Mouse (Mus musculus) B cell, adult 2 months (primary cell): Measurements from ENCODE around the gene Gpnmb.

Experiments
- DNase-seq, 2 experiments: peaks; one replicate each; pipeline ENCODE4 v3.0.0; 2022

Gpnmb gene

GRCm38 (mm10) chr6:49036275-49037267 is at the start of gene Gpnmb:
Gene Gpnmb, plus strand, starts transcription at chr6:49036546.
- peak in 1 of 2 experiments; percentile 18 for DNase-seq

GRCm38 (mm10) chr6:48989971-48990370 is 46.4 kb upstream of the Gpnmb start:
- DNase-seq: no peak

GRCm38 (mm10) chr6:48991991-48992390 is 44.4 kb upstream of the Gpnmb start:
- DNase-seq: no peak

- no peak for DNase-seq
These were observed 38.2 kb upstream of the Gpnmb start for GRCm38 (mm10) chr6:48998186-48998585.

- no peak for DNase-seq
These were observed 37.5 kb upstream of the Gpnmb start for GRCm38 (mm10) chr6:48998796-48999195.

GRCm38 (mm10) chr6:49003381-49003780 is 33.0 kb upstream of the Gpnmb start:
- DNase-seq: no peak

GRCm38 (mm10) chr6:49007981-49008380 is 28.4 kb upstream of the Gpnmb start:
- peak; percentile 66 to 69 for DNase-seq

GRCm38 (mm10) chr6:49008420-49009160 is 27.8 kb upstream of the Gpnmb start:
- no peak for DNase-seq

GRCm38 (mm10) chr6:49009161-49009555 is 27.2 kb upstream of the Gpnmb start:
- DNase-seq: no peak

GRCm38 (mm10) chr6:49009665-49010064 is 26.7 kb upstream of the Gpnmb start:
- DNase-seq: peak; percentile 24 to 31

GRCm38 (mm10) chr6:49011191-49011590 is 25.2 kb upstream of the Gpnmb start:
- DNase-seq: no peak

- DNase-seq: no peak
These were observed 23.3 kb upstream of the Gpnmb start for GRCm38 (mm10) chr6:49013023-49013422.

- DNase-seq: no peak
These were observed 22.9 kb upstream of the Gpnmb start for GRCm38 (mm10) chr6:49013458-49013857.

GRCm38 (mm10) chr6:49017150-49017549 is 19.2 kb upstream of the Gpnmb start:
- no peak for DNase-seq

- no peak for DNase-seq
These were observed 17.0 kb upstream of the Gpnmb start for GRCm38 (mm10) chr6:49019341-49019740.

- DNase-seq: no peak
These were observed 15.0 kb upstream of the Gpnmb start for GRCm38 (mm10) chr6:49021141-49022012.

GRCm38 (mm10) chr6:49022384-49022783 is 14.0 kb upstream of the Gpnmb start:
- DNase-seq: no peak

- DNase-seq: no peak
These were observed 13.0 kb upstream of the Gpnmb start for GRCm38 (mm10) chr6:49023315-49023714.

- no peak for DNase-seq
These were observed 11.1 kb upstream of the Gpnmb start for GRCm38 (mm10) chr6:49025290-49025689.

- DNase-seq: no peak
These were observed 9.8 kb upstream of the Gpnmb start for GRCm38 (mm10) chr6:49026496-49026895.

- no peak for DNase-seq
These were observed 8.3 kb upstream of the Gpnmb start for GRCm38 (mm10) chr6:49028019-49028418.

- DNase-seq: no peak
These were observed 7.6 kb upstream of the Gpnmb start for GRCm38 (mm10) chr6:49028708-49029107.

GRCm38 (mm10) chr6:49031230-49031629 is 5.1 kb upstream of the Gpnmb start:
- DNase-seq: no peak
